Mouse (Mus musculus) monocyte, adult 2 months (primary cell): Measurements from ENCODE around the gene Tex13c2.

Experiments
- DNase-seq, 2 experiments: peaks; one replicate each; pipeline ENCODE4 v3.0.0; 2022; ENCODE audit warnings: low spot score in 2 of 2, low read depth in 1 of 2

Tex13c2 gene

DNA sequence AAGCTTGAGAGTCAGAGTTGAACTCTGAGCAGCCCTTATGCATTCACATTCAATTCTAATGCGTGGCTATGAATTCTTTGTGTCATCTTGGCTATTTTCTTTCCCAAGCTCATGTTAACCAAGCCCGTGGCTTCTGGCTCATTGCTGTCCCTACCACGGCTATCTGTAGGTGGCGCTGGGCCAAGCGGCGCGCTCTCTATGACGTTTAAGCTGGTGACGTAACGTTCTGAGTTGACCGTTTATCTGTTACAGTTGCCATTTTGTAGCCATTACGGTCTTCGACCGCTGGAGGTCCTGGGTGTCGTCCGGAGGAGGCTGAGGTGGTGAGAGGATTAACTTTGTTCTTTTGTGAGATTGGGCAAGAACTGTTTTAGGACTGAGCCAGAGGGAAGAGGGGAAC lies at the start of gene Tex13c2:
Gene Tex13c2, plus strand, starts transcription at position 246 of the 400 bp plus-strand sequence.
- DNase-seq = no peak

DNA sequence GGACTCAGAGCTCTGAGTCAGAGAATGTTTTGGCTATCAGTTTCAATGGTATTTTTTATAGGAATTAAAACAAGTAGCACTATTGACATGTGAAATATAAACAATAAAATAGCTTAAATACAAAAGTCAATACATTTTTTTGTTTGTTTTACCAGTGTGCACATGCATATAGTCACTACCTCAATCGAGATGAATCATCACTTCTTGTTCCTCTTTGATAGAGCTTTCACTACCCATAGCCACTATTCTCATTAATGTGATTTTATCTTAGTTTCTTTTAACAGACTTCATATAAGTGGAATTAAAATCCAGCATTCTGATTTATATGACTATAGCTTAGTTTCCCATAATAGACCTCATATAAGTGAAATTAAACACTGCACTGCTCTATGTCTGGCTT lies 39.2 kb upstream of the Tex13c2 start:
- no peak for DNase-seq

DNA sequence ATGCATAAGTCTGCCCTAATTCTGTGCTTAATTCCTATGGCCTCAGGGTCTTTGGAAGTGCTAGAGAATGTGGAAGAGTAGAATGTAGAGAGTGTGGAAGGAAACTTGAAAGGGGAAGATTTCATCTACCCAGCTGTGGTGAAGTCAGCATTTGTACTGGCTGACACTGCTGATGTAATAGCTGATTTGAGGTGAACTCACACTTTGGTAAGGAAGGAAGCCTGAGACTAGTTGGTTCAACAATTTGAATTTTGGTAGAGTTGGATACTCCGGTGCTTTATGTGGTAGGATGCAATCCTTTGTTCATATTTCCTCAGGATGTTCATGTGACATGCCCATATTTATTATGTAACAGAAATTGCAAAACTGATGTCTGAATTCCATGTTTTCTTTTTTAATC lies 36.5 kb upstream of the Tex13c2 start:
- no peak for DNase-seq

DNA sequence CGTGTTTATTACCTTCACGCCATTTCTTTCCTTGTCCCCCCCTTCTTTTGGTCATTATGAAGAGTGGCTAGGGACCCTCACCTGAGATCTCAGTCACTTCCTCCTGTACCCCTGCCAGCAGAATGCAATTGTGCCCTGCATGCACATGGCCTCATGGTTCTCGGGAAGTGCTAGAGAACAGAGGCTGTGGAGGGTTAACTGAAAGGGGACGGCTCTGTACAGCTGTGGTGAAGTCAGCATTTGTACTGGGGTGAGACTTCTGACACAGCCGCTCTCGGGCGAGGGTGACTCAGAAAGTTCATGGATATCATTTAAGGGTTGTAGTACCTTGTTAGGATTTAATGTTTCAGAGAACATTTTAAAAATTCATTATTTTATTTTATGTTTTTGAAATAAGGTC lies 35.0 kb upstream of the Tex13c2 start:
- DNase-seq = no peak

DNA sequence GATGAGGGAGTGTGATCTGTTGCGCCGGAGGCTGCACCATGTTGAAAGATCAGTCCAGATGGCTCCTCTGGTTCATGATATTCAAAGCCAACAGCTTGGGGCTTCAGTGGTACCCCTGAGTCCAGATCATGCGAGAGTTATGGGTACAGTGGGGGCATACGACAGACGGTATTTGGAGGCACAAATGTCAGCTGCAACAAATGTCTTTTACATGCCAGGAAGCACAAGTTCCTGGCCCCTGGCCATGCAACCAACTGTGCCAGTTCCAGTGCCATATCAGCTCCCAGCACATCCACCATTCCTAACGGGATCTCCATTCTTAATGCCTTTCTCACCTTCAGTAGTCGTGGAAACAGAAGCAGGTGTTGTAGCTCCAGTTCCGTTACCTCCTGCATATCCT lies 845 bp downstream of the Tex13c2 start:
- DNase-seq = no peak

DNA sequence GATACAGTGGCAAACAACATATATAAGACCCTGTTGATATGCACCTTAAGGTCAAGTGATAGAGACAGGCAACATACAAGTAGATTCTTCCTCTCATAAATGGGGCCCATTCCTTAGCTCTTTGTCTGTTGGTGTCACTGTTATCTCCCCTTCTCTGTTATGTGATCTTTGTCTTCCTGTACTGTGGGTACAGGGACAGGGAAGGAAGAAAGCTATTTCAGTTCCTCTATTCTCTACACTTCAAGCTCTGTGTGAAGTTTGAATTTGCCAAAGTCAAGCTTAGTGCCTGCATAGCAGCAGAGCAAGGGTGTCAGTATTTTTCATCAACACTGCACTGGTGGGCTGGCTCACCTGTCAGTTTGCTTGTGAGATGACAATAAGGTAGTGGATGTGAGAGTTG lies 11.0 kb downstream of the Tex13c2 start:
- DNase-seq = no peak

DNA sequence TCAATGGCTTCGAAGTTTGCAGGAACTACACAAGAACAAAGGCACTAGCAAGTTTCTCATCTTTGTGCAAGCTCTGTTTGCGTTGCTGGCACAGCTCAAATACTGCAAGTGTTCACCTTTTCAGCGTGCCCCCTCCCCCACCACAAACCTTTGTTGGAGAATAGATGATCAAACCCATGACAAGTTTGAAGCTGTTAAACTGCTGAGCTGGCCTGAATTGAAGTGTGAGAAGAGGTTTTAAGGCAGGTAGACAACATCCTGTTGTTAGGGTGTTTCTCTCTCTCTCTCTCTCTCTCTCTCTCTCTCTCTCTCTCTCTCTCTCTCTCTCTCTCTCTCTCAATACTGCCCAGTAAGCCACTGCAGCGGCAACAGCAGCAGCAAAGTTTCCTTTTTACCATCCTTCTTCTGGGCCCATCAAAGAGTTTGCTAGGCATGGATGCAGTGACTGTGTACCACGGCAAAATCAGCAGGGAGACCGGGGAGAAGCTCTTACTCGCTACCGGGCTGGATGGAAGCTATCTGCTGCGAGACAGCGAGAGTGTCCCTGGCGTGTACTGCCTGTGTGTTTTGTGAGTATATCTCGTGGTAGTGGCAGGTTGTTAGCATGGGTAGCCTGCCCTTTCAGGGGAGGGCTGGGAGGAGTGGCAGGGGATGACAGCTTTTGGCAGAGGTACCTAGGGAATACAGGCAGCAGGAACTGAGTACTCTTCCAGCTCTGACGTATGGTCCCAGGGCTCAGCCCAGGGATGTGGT lies 13.0 kb downstream of the Tex13c2 start, which contains the start of gene Sh2d1a:
Gene Sh2d1a, plus strand, starts transcription at position 163 of the 753 bp plus-strand sequence.
- no peak for DNase-seq

DNA sequence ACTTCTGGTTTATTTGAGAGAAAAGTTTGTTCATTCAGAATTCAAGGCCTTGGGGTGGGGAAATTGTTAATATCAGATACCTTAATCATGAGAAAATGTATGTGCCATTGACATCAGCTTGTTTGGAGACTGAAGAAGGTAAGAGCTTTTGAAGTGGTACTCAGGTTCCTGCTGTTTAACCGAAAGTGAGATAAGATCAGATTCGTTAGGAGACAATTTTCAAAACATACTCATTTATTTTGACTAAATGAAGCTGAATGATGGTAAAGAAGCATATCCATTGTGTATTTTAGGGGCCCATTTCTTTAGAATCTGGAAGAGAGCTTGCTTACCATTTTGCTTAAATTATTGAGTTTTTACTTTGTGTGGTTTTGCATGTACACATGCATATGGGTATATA lies 21.6 kb downstream of the Tex13c2 start:
- no peak for DNase-seq

DNA sequence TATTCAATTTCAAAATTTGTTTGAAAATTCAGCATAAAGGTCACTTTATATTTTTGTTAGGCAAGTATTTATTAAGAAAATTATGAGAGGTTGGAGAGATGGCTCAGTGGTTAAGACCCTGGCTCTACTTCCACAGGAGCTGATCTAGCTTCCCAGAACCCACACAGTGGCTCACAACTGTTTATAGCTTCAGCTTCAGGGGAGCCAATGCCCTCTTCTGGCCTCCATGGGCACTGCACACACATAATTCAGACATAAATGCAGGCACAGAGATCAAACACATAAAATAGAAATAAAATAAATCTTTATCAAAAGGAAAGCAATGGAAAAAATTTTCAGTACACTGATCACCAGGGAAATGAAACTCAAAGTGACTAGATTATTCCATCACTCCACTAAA lies 23.1 kb downstream of the Tex13c2 start:
- no peak for DNase-seq

DNA sequence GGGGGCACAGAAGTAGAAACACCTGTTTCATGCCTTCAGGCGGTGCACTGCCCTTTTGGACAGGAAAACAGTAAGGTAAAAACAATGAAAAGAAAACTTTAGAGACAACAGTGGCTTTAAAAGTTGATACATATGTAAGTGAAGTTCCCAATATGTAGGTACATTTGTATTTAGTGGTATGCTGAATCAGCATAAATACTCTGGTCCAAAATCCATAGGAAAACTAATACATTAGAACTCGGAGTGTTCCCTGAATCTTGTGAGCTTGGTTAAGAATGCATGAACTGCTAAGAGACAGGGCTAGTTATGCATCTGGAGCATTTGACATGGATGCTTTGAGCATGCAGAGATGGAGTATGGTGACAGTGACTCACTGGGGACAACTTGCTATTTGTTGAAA lies 33.4 kb downstream of the Tex13c2 start:
- DNase-seq = no peak

DNA sequence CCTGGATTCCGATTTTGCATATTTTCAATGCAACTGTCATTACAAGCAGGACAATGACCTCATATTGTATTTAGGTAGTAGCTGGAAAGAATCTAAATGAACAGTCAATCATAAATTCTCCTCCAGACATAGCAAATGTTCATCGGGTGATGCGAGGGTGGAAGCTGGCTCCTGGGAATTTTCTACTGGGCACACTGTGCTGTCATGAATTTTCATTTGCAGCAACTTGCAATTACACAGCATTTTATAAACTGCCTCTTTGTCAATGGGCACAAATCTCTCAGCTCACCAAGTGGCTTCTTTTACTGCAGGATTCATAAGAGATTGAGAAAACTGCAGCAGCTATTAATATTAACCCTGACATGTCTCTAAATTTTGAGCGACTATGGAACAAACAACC lies 41.2 kb downstream of the Tex13c2 start:
- DNase-seq = no peak

DNA sequence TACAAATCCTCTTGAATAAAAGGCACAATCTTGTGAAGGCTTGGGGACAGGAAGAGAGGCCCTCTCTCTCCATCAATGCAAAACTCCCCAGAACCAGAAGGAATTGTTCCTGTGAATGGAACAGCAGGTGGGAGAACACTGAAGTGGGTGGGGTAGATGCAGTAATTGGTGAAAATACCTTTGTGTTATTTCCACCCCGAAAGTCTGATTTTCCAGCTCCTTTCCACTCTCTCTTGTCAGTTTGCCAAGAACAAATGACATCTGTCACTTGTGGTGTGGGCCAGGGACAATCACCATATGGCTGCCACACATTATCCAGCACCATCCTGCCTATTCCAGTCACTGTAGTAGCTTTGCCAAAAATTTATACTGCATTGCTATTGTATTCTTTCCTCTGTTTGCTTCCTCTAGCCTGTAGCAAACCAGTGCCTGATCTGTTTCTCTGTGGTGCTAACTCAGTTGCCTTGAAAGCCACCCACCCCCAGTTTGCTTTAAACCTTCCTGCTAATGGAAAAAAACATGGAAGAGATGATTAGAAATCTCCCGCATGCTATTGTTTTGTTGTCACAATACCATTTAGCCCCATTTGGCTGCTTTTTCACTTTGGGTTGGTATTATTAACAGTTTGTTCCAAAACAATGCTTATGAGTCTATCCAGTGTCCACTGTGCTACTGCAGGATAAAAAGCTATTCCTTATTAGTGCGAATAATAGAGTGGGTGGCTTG lies 50.7 kb downstream of the Tex13c2 start:
- no peak for DNase-seq

DNA sequence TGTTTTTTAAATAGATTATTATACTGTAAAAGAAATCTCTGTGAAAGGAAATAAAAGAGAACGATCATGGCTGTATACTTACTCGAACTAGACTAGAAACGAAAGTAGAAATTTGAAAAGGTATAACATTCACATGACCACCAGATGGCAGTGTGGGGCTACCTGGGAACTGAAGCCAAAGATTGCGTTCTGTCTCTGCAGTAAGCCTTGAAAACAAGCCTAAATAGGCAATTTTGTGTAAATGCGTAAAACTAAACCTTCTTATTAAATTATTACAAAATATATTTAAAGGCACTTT lies 51.2 kb downstream of the Tex13c2 start:
- peak in 1 of 2 experiments; percentile 4 for DNase-seq
